Mouse (Mus musculus): Measurements from ENCODE around the gene Slc30a7. TPM values are rescaled to one million over a fixed set of nuclear protein-coding genes. Genes with fewer than 3 reads are reported as not detected.

Slc30a7 gene
- polyA plus RNA-seq, 1 experiment from 2014 or later, result 25.4 TPM

DNA sequence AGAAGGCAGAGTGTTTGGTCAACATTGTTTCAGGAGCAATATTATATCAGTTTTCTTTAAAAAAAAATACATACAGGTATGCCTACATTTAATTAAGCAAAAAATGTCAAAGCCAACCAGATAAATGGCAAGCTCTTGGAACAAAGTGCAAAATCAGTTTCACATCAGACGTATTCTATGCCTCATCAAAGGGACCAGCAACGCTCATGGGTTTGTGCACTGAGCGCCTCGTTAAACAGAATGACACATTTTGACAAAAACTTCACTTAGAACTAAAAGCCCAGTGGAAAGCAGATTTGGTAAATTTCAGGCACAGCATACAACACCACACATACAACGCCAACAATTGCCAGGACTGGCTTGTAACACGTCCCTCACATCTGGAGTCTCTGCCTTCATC lies 62.8 kb downstream of the Slc30a7 start:
- 97% methylated on average over 6 of the region's 6 CpGs for WGBS
- Histone ChIP-seq H3K4me1 (ENCODE audit: control insufficient read depth, insufficient read depth, low read length) (no peaks in the 10 kb centered on the region), H3K36me3 (ENCODE audit: control insufficient read depth, insufficient read depth, low read length) (no peaks in the 10 kb centered on the region), H3K9ac (ENCODE audit: low read length) (no peak overlapping the region), H3K27ac (ENCODE audit: low read depth, low read length) (no peak overlapping the region), H3K9me3 (ENCODE audit: control insufficient read depth, low read length) (no peaks in the 10 kb centered on the region), H3K27me3 (ENCODE audit: control insufficient read depth, insufficient read depth, low read length) (no peaks in the 10 kb centered on the region), H3K4me2 (no peak overlapping the region), H3K4me3 (ENCODE audit: low read depth, low read length) (no peak overlapping the region)
- ATAC-seq (ENCODE audit: low FRiP score), result no peak
- DNase-seq (ENCODE audit: low spot score, missing footprints), result no peak

DNA sequence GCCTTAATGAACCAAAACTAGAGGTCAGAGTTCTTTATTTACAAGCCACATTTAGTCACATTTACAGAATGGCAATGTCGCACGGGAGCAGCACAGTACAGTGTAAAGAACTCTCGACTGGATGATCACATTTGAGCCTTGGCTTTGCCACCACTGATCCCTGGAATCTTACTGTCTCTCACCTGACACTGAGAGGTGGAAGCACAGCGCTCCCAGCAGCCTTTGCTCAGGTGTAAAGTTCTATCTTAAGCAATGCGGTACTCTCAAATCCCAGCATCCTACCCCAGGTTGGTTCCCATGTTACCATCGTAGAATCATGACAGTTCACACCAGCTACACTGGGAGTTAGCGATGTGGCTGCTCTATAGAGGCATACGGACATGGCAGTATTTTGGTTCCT lies 65.7 kb downstream of the Slc30a7 start:
- Histone ChIP-seq H3K27ac (ENCODE audit: low read depth, low read length) (no peak overlapping the region), H3K9ac (ENCODE audit: low read length) (no peak overlapping the region), H3K4me3 (ENCODE audit: low read depth, low read length) (no peak overlapping the region), H3K4me2 (no peak overlapping the region), H3K4me1 (ENCODE audit: control insufficient read depth, insufficient read depth, low read length) (no peaks in the 10 kb centered on the region), H3K9me3 (ENCODE audit: control insufficient read depth, low read length) (no peaks in the 10 kb centered on the region), H3K36me3 (ENCODE audit: control insufficient read depth, insufficient read depth, low read length) (no peaks in the 10 kb centered on the region), H3K27me3 (ENCODE audit: control insufficient read depth, insufficient read depth, low read length) (no peaks in the 10 kb centered on the region)
- ATAC-seq (ENCODE audit: low FRiP score), result no peak
- WGBS, result 95% methylated on average over 8 of the region's 8 CpGs
- peak; percentile 56 for DNase-seq (ENCODE audit: low spot score, missing footprints)

DNA sequence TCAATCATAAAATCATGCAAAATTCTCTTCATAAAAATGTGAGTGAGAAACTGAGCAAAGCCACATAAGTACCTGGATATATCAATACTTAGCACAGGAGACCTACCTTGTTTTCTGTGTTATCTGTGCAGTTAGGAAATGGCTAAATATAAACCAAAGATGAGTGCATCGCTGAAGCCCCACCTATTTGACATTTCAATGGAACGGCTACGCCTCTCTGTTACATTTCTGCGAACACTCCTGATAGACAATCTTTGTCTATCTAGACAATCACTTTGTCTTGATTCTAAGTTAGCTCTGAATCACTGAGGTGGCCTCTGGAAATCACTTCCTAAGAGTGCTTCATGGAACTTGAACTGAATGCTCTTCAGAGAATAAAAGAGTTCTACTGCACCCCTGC lies 66.7 kb downstream of the Slc30a7 start:
- Histone ChIP-seq H3K27ac (ENCODE audit: low read depth, low read length) (no peak overlapping the region), H3K27me3 (ENCODE audit: control insufficient read depth, insufficient read depth, low read length) (no peaks in the 10 kb centered on the region), H3K9me3 (ENCODE audit: control insufficient read depth, low read length) (no peaks in the 10 kb centered on the region), H3K4me2 (no peak overlapping the region), H3K9ac (ENCODE audit: low read length) (no peak overlapping the region), H3K36me3 (ENCODE audit: control insufficient read depth, insufficient read depth, low read length) (no peaks in the 10 kb centered on the region), H3K4me1 (ENCODE audit: control insufficient read depth, insufficient read depth, low read length) (no peaks in the 10 kb centered on the region), H3K4me3 (ENCODE audit: low read depth, low read length) (no peak overlapping the region)
- no peak for DNase-seq (ENCODE audit: low spot score, missing footprints)
- no peak for ATAC-seq (ENCODE audit: low FRiP score)
- 92% methylated on average over 4 of the region's 4 CpGs for WGBS

DNA sequence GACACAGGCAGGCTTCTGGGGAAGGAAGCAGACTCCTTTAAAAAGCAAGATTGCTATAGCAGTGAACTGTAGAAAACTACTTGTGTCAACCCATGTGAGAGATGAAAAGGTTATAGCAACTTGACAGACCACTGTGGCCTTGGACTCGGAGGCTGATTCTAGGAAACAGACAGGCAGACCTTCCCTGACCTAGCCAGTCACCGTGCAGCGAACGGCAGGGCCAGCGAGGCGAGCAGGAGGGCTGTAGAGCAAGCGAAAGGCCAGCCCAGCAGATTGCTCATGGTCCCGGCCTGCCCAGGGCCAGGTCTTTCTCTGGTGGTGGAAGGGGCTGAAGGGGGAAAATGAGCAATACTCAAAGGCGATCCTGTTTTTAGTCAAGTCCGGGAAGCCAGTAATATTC lies 69.4 kb downstream of the Slc30a7 start:
- H3K9ac ChIP-seq (ENCODE audit: low read length), result no peak overlapping the region
- H3K27ac ChIP-seq (ENCODE audit: low read depth, low read length), result no peak overlapping the region
- H3K4me3 ChIP-seq (ENCODE audit: low read depth, low read length), result no peak overlapping the region
- H3K4me2 ChIP-seq, result no peak overlapping the region
- DNase-seq (ENCODE audit: low spot score, missing footprints) (peak; percentile 39), ATAC-seq (ENCODE audit: low FRiP score) (no peak)
- H3K4me1 ChIP-seq (ENCODE audit: control insufficient read depth, insufficient read depth, low read length), result no peaks in the 10 kb centered on the region
- WGBS, result 88% methylated on average over 10 of the region's 10 CpGs
- no peaks in the 10 kb centered on the region for H3K9me3 ChIP-seq (ENCODE audit: control insufficient read depth, low read length)
- H3K36me3 ChIP-seq (ENCODE audit: control insufficient read depth, insufficient read depth, low read length), result no peaks in the 10 kb centered on the region
- H3K27me3 ChIP-seq (ENCODE audit: control insufficient read depth, insufficient read depth, low read length), result no peaks in the 10 kb centered on the region

DNA sequence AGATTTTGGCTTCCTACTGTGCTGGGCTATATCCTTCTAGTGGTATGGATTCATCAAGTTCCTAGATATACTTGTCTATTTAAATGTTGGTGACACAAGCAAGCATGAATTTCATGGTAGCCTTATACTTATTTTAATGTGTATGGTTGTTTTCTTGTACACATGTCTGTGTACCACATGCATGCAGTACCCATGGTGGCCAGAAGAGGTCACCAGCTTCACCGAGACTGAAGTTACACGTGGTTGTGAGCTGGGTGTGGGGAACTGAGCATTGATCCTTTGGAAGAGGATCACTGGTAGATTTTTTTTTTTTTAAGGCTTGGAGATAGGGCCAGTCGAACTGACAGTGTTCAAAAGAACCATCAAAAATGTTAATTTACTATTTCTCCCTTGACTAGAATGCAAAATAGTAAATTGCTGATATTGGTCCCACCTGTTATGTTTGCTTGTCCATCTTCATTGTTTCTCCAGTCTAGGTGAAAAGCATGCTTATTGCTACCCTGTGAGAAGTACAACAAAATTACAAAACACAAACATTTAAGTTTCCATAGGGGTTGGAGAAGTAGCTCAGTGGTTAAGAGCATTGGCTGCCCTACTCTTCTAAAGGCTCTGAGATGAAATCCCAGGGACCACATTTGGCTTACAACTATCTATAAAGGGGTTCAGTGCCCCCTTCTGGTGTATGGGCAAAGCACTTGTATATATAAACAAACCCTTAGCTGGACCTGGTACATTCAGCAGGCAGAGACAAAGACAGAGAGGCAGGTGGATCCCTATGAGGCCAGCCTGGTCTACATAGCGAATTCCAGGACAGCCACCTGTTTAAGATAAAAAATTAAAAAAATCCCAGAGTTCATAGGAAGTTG lies 70.2 kb downstream of the Slc30a7 start:
- Histone ChIP-seq H3K36me3 (ENCODE audit: control insufficient read depth, insufficient read depth, low read length) (no peaks in the 10 kb centered on the region), H3K4me2 (no peak overlapping the region), H3K9me3 (ENCODE audit: control insufficient read depth, low read length) (no peaks in the 10 kb centered on the region), H3K27ac (ENCODE audit: low read depth, low read length) (no peak overlapping the region), H3K4me1 (ENCODE audit: control insufficient read depth, insufficient read depth, low read length) (no peaks in the 10 kb centered on the region), H3K9ac (ENCODE audit: low read length) (no peak overlapping the region), H3K4me3 (ENCODE audit: low read depth, low read length) (no peak overlapping the region), H3K27me3 (ENCODE audit: control insufficient read depth, insufficient read depth, low read length) (no peaks in the 10 kb centered on the region)
- DNase-seq (ENCODE audit: low spot score, missing footprints) (peak; percentile 88), ATAC-seq (ENCODE audit: low FRiP score) (peak; percentile 40; the same call in 1 of the 2 replicates)
- 60% methylated on average over 4 of the region's 4 CpGs for WGBS

DNA sequence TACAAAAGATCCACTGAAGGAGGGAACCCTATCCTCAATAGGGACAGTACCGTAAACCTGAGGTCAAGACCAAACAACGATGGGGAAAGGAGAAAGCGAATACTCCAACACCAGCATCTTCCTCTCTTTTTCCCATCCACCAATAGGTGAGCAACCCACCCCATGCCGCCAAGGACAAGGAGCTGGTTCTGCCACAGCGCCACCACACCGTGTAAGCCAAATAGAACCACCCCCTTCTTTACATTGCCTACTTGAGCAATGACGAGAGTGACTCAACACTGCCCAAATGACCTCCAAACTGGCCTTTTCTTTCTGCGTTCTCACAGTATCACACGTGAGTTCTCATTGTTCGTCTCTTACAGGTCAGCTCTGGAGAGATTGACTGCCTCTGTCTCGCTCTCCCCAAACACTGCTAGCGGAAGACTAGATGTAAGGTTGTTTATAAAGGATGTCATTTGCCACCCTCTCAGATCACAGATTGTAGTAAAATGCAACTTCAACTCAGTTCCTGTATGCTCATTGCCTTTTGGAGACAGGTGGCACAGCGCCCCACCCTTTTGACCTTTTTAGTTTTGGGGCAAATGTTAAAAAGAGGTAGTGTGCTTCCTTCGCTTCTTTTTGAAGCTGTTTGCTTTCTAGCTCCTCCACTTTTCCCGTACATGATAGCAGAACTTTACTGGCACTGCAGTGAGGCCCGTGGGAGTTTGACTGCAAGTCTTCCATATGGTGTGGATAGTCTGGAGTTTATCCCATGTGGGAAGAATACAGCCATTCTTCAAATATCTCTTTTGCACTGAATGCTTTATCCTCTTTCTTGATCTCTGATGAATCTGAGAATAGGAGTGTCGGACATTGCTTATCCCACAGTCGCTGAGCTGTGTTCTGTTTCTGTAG lies 73.7 kb downstream of the Slc30a7 start:
- Histone ChIP-seq H3K27ac (ENCODE audit: low read depth, low read length) (no peak overlapping the region), H3K4me1 (ENCODE audit: control insufficient read depth, insufficient read depth, low read length) (no peaks in the 10 kb centered on the region)
- no peak for ATAC-seq (ENCODE audit: low FRiP score)

DNA sequence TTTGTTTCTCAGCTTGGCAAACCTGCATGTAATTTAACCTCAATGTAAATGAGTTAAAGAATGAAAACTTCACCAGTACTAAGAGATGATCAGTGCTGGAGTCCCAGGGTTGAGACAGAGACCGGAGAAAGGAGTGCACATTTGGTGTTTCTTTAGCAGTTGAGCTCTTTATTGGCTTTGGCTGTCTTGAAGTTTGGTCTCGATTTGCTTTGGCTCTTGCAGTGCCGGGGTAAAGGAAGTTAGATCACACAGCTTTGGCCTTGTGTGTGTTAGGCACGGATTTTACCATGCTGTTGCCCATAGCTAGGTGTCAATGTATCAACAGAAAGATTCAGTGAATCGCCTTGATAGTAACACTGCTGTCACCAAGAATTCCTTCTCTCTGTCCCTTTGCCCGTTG lies 75.5 kb downstream of the Slc30a7 start:
- H3K27ac ChIP-seq (ENCODE audit: low read depth, low read length), result no peak overlapping the region
- no peak overlapping the region for H3K9ac ChIP-seq (ENCODE audit: low read length)
- no peaks in the 10 kb centered on the region for H3K4me1 ChIP-seq (ENCODE audit: control insufficient read depth, insufficient read depth, low read length)
- ATAC-seq (ENCODE audit: low FRiP score), result no peak
- no peaks in the 10 kb centered on the region for H3K9me3 ChIP-seq (ENCODE audit: control insufficient read depth, low read length)
- 91% methylated on average over 6 of the region's 6 CpGs for WGBS
- no peaks in the 10 kb centered on the region; the same call in 1 of the 2 replicates for H3K36me3 ChIP-seq (ENCODE audit: control insufficient read depth, insufficient read depth, low read length)
- DNase-seq (ENCODE audit: low spot score, missing footprints), result peak; percentile 17
- no peak overlapping the region for H3K4me3 ChIP-seq (ENCODE audit: low read depth, low read length)
- H3K27me3 ChIP-seq (ENCODE audit: control insufficient read depth, insufficient read depth, low read length), result no peaks in the 10 kb centered on the region
- H3K4me2 ChIP-seq, result no peak overlapping the region

More for the DNA sequence above, 73.7 kb downstream of the Slc30a7 start:
- H3K27me3 ChIP-seq (ENCODE audit: control insufficient read depth, insufficient read depth, low read length), result no peaks in the 10 kb centered on the region
- no peaks in the 10 kb centered on the region for H3K9me3 ChIP-seq (ENCODE audit: control insufficient read depth, low read length)
- WGBS, result 90% methylated on average over 18 of the region's 18 CpGs
- H3K4me3 ChIP-seq (ENCODE audit: low read depth, low read length), result no peak overlapping the region
- H3K36me3 ChIP-seq (ENCODE audit: control insufficient read depth, insufficient read depth, low read length), result no peaks in the 10 kb centered on the region; the same call in 1 of the 2 replicates
- no peak overlapping the region for H3K9ac ChIP-seq (ENCODE audit: low read length)
- H3K4me2 ChIP-seq, result no peak overlapping the region
- peak; percentile 66 for DNase-seq (ENCODE audit: low spot score, missing footprints)

DNA sequence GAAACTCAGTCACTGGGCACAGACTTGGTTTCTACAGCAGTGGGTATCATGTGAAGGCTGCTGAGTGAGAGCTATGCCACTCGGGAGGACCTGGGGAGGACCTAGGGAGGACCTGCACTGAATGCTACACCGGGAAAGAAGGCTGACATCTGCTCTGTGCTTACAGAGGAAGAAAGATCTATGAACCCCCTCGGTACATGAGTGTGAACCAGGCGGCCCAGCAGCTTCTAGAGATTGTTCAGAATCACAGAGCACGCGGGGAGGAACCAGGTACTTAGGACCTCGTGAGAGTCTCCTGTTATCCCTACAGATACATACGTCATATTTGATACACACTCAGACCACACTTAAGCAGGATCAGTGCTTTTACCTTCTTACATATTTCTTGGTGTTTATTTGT lies 80.7 kb downstream of the Slc30a7 start:
- H3K27me3 ChIP-seq (ENCODE audit: control insufficient read depth, insufficient read depth, low read length), result no peaks in the 10 kb centered on the region
- H3K9ac ChIP-seq (ENCODE audit: low read length), result no peak overlapping the region
- H3K4me1 ChIP-seq (ENCODE audit: control insufficient read depth, insufficient read depth, low read length), result no peaks in the 10 kb centered on the region
- no peaks in the 10 kb centered on the region for H3K9me3 ChIP-seq (ENCODE audit: control insufficient read depth, low read length)
- H3K4me2 ChIP-seq, result no peak overlapping the region
- 92% methylated on average over 8 of the region's 8 CpGs for WGBS
- ATAC-seq (ENCODE audit: low FRiP score) (no peak), DNase-seq (ENCODE audit: low spot score, missing footprints) (peak; percentile 14)
- no peak overlapping the region for H3K4me3 ChIP-seq (ENCODE audit: low read depth, low read length)
- H3K36me3 ChIP-seq (ENCODE audit: control insufficient read depth, insufficient read depth, low read length), result no peaks in the 10 kb centered on the region; the same call in 1 of the 2 replicates
- H3K27ac ChIP-seq (ENCODE audit: low read depth, low read length), result no peak overlapping the region
